Mouse (Mus musculus): ENCODE results near the gene Fxyd6. TPM values are rescaled to one million over a fixed set of nuclear protein-coding genes. Genes with fewer than 3 reads are reported as not detected.

The Fxyd6 gene
- total and polyA plus RNA-seq, 2 experiments, result 0.46 to 0.56 TPM

DNA sequence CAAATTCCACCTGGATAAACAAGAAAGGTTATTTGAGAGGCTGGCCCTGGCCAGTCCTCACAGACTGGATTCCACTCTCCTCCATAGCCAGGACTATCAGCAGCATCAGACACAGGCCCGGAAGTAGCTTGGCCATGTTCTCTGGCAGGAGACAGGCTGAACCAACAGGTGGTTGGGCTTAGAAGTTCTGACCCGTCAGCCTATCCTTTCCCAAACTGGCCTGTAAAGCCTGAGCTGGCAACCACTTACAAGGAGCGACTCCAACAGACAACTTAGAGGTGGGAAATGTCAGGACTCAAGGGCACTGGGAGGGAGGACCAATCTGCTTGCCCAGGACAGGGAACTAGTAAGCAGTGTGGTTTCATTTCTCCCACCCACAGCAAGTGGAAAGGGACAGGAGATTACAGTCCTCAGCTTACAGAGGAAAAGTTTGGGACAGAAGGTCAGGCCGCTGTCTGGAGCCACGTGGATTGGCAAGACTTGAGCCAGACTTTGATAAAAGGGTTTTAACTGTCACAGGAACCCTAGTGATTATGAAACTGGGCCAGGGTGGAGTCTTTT lies 1.6 kb upstream of the Fxyd6 start:
- peak; percentile 79 for DNase-seq (ENCODE audit: extremely low read depth, low read depth, low spot score)
- Histone ChIP-seq H3K4me1 (ENCODE audit: control insufficient read depth, insufficient read depth, low read length) (no peaks in the 10 kb centered on the region), H3K27ac (replicated peaks; ENCODE audit: insufficient read depth, low read depth, low read length) (no peak overlapping the region), H3K4me3 (ENCODE audit: insufficient read depth, low read depth, low read length) (no peak overlapping the region), H3K27me3 (ENCODE audit: control insufficient read depth, insufficient read depth, low read length) (peaks cover 7% of the 10 kb centered on the region; the same call in 1 of the 2 replicates), H3K9ac (ENCODE audit: low read depth, low read length) (no peak overlapping the region), H3K36me3 (ENCODE audit: control insufficient read depth, insufficient read depth, low read length) (no peaks in the 10 kb centered on the region), H3K79me2 (ENCODE audit: control insufficient read depth, insufficient read depth, low read length) (no peaks in the 10 kb centered on the region)
- WGBS, result 34% methylated on average over 5 of the region's 5 CpGs
- no peak for TF ChIP-seq CTCF (IDR thresholded peaks at IDR 0.05; ENCODE audit: low read depth, low read length)
- no peak for TF ChIP-seq POLR2A (IDR thresholded peaks at IDR 0.05; ENCODE audit: extremely low read depth, insufficient read depth, low read length)

GRCm38 (mm10) chr9:45370616-45371336 lies 791 bp downstream of the Fxyd6 start:
- WGBS, result 19% methylated on average over 25 of the region's 25 CpGs
- Histone ChIP-seq H3K27ac (replicated peaks; ENCODE audit: insufficient read depth, low read depth, low read length) (no peak overlapping the region), H3K9ac (ENCODE audit: low read depth, low read length) (no peak overlapping the region), H3K4me1 (ENCODE audit: control insufficient read depth, insufficient read depth, low read length) (no peaks in the 10 kb centered on the region), H3K36me3 (ENCODE audit: control insufficient read depth, insufficient read depth, low read length) (no peaks in the 10 kb centered on the region), H3K4me3 (ENCODE audit: insufficient read depth, low read depth, low read length) (no peak overlapping the region), H3K79me2 (ENCODE audit: control insufficient read depth, insufficient read depth, low read length) (no peaks in the 10 kb centered on the region), H3K27me3 (ENCODE audit: control insufficient read depth, insufficient read depth, low read length) (peaks cover 7% of the 10 kb centered on the region; the same call in 1 of the 2 replicates)
- TF ChIP-seq CTCF (IDR thresholded peaks at IDR 0.05; ENCODE audit: low read depth, low read length) (no peak), POLR2A (IDR thresholded peaks at IDR 0.05; ENCODE audit: extremely low read depth, insufficient read depth, low read length) (no peak)
- no peak for DNase-seq (ENCODE audit: extremely low read depth, low read depth, low spot score)

DNA sequence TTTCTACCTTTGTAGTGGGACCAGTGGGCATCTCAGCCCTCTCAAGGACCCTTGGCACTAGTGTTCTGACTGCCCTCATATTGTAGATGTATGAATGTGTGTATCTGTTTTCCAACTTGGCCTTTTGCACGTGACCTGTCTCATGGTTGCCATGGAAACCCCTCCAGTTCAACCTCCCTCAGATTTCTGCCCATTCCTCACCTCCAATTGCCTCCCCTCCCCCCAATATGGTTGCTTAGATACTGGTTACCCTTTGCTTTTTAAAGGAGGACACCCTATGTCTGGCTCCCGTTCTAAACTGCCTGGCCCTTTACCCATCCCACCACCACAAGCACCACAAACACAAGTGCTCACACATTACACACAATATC lies 1.3 kb downstream of the Fxyd6 start:
- no peak overlapping the region for H3K9ac ChIP-seq (ENCODE audit: low read depth, low read length)
- H3K27ac ChIP-seq (replicated peaks; ENCODE audit: insufficient read depth, low read depth, low read length), result no peak overlapping the region
- H3K27me3 ChIP-seq (ENCODE audit: control insufficient read depth, insufficient read depth, low read length), result peaks cover 7% of the 10 kb centered on the region; the same call in 1 of the 2 replicates
- 62% methylated on average over 2 of the region's 2 CpGs for WGBS
- H3K36me3 ChIP-seq (ENCODE audit: control insufficient read depth, insufficient read depth, low read length), result no peaks in the 10 kb centered on the region
- no peaks in the 10 kb centered on the region for H3K4me1 ChIP-seq (ENCODE audit: control insufficient read depth, insufficient read depth, low read length)
- no peak for DNase-seq (ENCODE audit: extremely low read depth, low read depth, low spot score)
- no peaks in the 10 kb centered on the region for H3K79me2 ChIP-seq (ENCODE audit: control insufficient read depth, insufficient read depth, low read length)
- no peak for TF ChIP-seq CTCF (IDR thresholded peaks at IDR 0.05; ENCODE audit: low read depth, low read length)
- TF ChIP-seq POLR2A (IDR thresholded peaks at IDR 0.05; ENCODE audit: extremely low read depth, insufficient read depth, low read length), result no peak
- H3K4me3 ChIP-seq (ENCODE audit: insufficient read depth, low read depth, low read length), result no peak overlapping the region

GRCm38 (mm10) chr9:45373896-45374295 lies 3.9 kb downstream of the Fxyd6 start:
- 67% methylated on average over 3 of the region's 3 CpGs for WGBS
- no peak overlapping the region for H3K4me3 ChIP-seq (ENCODE audit: insufficient read depth, low read depth, low read length)

GRCm38 (mm10) chr9:45374988-45375502 lies 5.1 kb downstream of the Fxyd6 start:
- Histone ChIP-seq H3K9ac (ENCODE audit: low read depth, low read length) (no peak overlapping the region), H3K27me3 (ENCODE audit: control insufficient read depth, insufficient read depth, low read length) (peaks cover 7% of the 10 kb centered on the region; the same call in 1 of the 2 replicates), H3K27ac (replicated peaks; ENCODE audit: insufficient read depth, low read depth, low read length) (no peak overlapping the region), H3K36me3 (ENCODE audit: control insufficient read depth, insufficient read depth, low read length) (no peaks in the 10 kb centered on the region), H3K4me3 (ENCODE audit: insufficient read depth, low read depth, low read length) (no peak overlapping the region), H3K4me1 (ENCODE audit: control insufficient read depth, insufficient read depth, low read length) (peaks cover 3% of the 10 kb centered on the region; the same call in 1 of the 2 replicates), H3K79me2 (ENCODE audit: control insufficient read depth, insufficient read depth, low read length) (no peaks in the 10 kb centered on the region)
- no peak for DNase-seq (ENCODE audit: extremely low read depth, low read depth, low spot score)
- 94% methylated on average over 6 of the region's 6 CpGs for whole genome bisulfite sequencing
- TF ChIP-seq CTCF (IDR thresholded peaks at IDR 0.05; ENCODE audit: low read depth, low read length) (no peak), POLR2A (IDR thresholded peaks at IDR 0.05; ENCODE audit: extremely low read depth, insufficient read depth, low read length) (no peak)

More at GRCm38 (mm10) chr9:45373896-45374295, 3.9 kb downstream of the Fxyd6 start:
- peaks cover 3% of the 10 kb centered on the region; the same call in 1 of the 2 replicates for H3K4me1 ChIP-seq (ENCODE audit: control insufficient read depth, insufficient read depth, low read length)
- H3K27me3 ChIP-seq (ENCODE audit: control insufficient read depth, insufficient read depth, low read length), result peaks cover 7% of the 10 kb centered on the region; the same call in 1 of the 2 replicates
- no peaks in the 10 kb centered on the region for H3K79me2 ChIP-seq (ENCODE audit: control insufficient read depth, insufficient read depth, low read length)
- TF ChIP-seq POLR2A (IDR thresholded peaks at IDR 0.05; ENCODE audit: extremely low read depth, insufficient read depth, low read length) (no peak), CTCF (IDR thresholded peaks at IDR 0.05; ENCODE audit: low read depth, low read length) (no peak)
- H3K27ac ChIP-seq (replicated peaks; ENCODE audit: insufficient read depth, low read depth, low read length), result no peak overlapping the region
- no peaks in the 10 kb centered on the region for H3K36me3 ChIP-seq (ENCODE audit: control insufficient read depth, insufficient read depth, low read length)
- no peak overlapping the region for H3K9ac ChIP-seq (ENCODE audit: low read depth, low read length)
- no peak for DNase-seq (ENCODE audit: extremely low read depth, low read depth, low spot score)

Data from liver, adult 2 months (tissue).